Mouse (Mus musculus) CH12.LX (cell line): ENCODE results near the gene Trim62. TPM values are rescaled to one million over a fixed set of nuclear protein-coding genes. Genes with fewer than 3 reads are reported as not detected.

Experiments
- DNase-seq: peaks from one replicate; pipeline ENCODE4 v3.0.0-alpha.2; 2013; ENCODE audit errors: extremely low read depth
- H3K27ac ChIP-seq: 2 replicates; pipeline ENCODE4 v1.5.1; 2012; ENCODE audit warnings: low read depth, mild to moderate bottlenecking, control low read depth, moderate library complexity; ENCODE audit not compliant: insufficient read depth
- H3K27me3 ChIP-seq: replicated peaks from 2 replicates; pipeline ENCODE3; 2012; ENCODE audit warnings: inconsistent platforms
- H3K36me3 ChIP-seq, 2 experiments: replicated peaks in 1 of 2; 2 replicates each; pipeline versions ENCODE3 to v1.6.1; 2012; ENCODE audit warnings: inconsistent platforms in 1 of 2, low read length in 1 of 2, mild to moderate bottlenecking in 1 of 2, mixed read lengths in 1 of 2, moderate library complexity in 1 of 2; ENCODE audit not compliant: control insufficient read depth in 1 of 2, insufficient read depth in 1 of 2
- H3K4me1 ChIP-seq, 2 experiments: 2 replicates each; pipeline ENCODE4 v1.6.1; 2012; ENCODE audit warnings: inconsistent platforms in 1 of 2, moderate library complexity in 1 of 2; ENCODE audit not compliant: insufficient read depth in 2 of 2, control insufficient read depth in 1 of 2
- H3K4me2 ChIP-seq: 2 replicates; pipeline ENCODE4 v1.6.1; 2012; ENCODE audit warnings: low read depth, mild to moderate bottlenecking, control low read depth; ENCODE audit not compliant: poor library complexity, insufficient read depth, severe bottlenecking
- H3K4me3 ChIP-seq, 3 experiments: fragments of 150-350 bp in 1 of 3; sonication (generic) in 1 of 3; replicated peaks in 1 of 3; 2 replicates each; pipeline versions ENCODE3 to v1.5.1; 2011 to 2012; ENCODE audit warnings: low read depth in 2 of 3, low read length in 2 of 3, mild to moderate bottlenecking in 2 of 3, moderate library complexity in 2 of 3, control low read depth in 1 of 3, improper control_type of control experiment in 1 of 3, inconsistent platforms in 1 of 3, mixed read lengths in 1 of 3; ENCODE audit not compliant: poor library complexity in 1 of 3
- H3K79me2 ChIP-seq: replicated peaks from 2 replicates; pipeline ENCODE4 v1.6.1; 2012; ENCODE audit warnings: mild to moderate bottlenecking, moderate library complexity; ENCODE audit not compliant: control insufficient read depth, poor library complexity, insufficient read depth, severe bottlenecking; ENCODE audit errors: extremely low read depth
- H3K9ac ChIP-seq: 2 replicates; pipeline ENCODE4 v1.6.1; 2012; ENCODE audit warnings: low read depth, mild to moderate bottlenecking, control low read depth, moderate library complexity; ENCODE audit not compliant: insufficient read depth
- H3K9me3 ChIP-seq: replicated peaks from 2 replicates; pipeline ENCODE3; 2012; ENCODE audit warnings: low read length, inconsistent platforms, mixed read lengths
- CHD1 ChIP-seq: IDR thresholded peaks from 2 replicates; pipeline ENCODE4 v1.6.1; 2012; ENCODE audit warnings: low read depth, low read length, improper control_type of control experiment, inconsistent platforms
- CHD2 ChIP-seq: IDR thresholded peaks from 2 replicates; pipeline ENCODE4 v1.6.1; 2011; ENCODE audit warnings: low read length, improper control_type of control experiment
- ELF1 ChIP-seq: IDR thresholded peaks from 2 replicates; pipeline ENCODE4 v1.6.1; 2014; ENCODE audit warnings: low read depth, mild to moderate bottlenecking, inconsistent platforms, low read length, improper control_type of control experiment
- EP300 ChIP-seq: IDR thresholded peaks from 2 replicates; pipeline ENCODE4 v1.6.1; 2011; ENCODE audit warnings: low read length, improper control_type of control experiment
- ETS1 ChIP-seq: conservative IDR thresholded peaks from 2 replicates; pipeline ENCODE4 v1.6.1; 2012; ENCODE audit warnings: low read depth, mild to moderate bottlenecking, inconsistent platforms, low read length, improper control_type of control experiment, moderate library complexity
- IRF4 ChIP-seq: IDR thresholded peaks from 2 replicates; pipeline ENCODE4 v1.6.1; 2014; ENCODE audit warnings: low read depth, mild to moderate bottlenecking, inconsistent platforms, low read length, improper control_type of control experiment
- KAT2A ChIP-seq: IDR thresholded peaks from 2 replicates; pipeline ENCODE4 v1.6.1; 2012; ENCODE audit warnings: low read length, improper control_type of control experiment, inconsistent platforms; ENCODE audit not compliant: insufficient replicate concordance
- MAFK ChIP-seq: IDR thresholded peaks from 2 replicates; pipeline ENCODE4 v1.6.1; 2011; ENCODE audit warnings: low read length, improper control_type of control experiment; ENCODE audit not compliant: insufficient replicate concordance
- MAZ ChIP-seq: IDR thresholded peaks from 2 replicates; pipeline ENCODE4 v1.6.1; 2012; ENCODE audit warnings: low read depth, mild to moderate bottlenecking, inconsistent platforms, low read length, improper control_type of control experiment, moderate library complexity
- MYC ChIP-seq: IDR thresholded peaks from 2 replicates; pipeline ENCODE4 v1.6.1; 2011; ENCODE audit warnings: low read depth, mild to moderate bottlenecking, improper control_type of control experiment, low read length
- POLR2A ChIP-seq: IDR thresholded peaks from 2 replicates; pipeline ENCODE4 v1.6.1; 2011; ENCODE audit warnings: low read depth, mild to moderate bottlenecking, improper control_type of control experiment, low read length
- RAD21 ChIP-seq: IDR thresholded peaks from 2 replicates; pipeline ENCODE4 v1.6.1; 2011; ENCODE audit warnings: low read depth, mild to moderate bottlenecking, low read length, improper control_type of control experiment, moderate library complexity
- RCOR1 ChIP-seq: conservative IDR thresholded peaks from 2 replicates; pipeline ENCODE4 v1.6.1; 2012; ENCODE audit warnings: low read depth, mild to moderate bottlenecking, inconsistent platforms, low read length, improper control_type of control experiment
- SIN3A ChIP-seq: IDR thresholded peaks from 2 replicates; pipeline ENCODE4 v1.6.1; 2012; ENCODE audit warnings: low read length, improper control_type of control experiment, inconsistent platforms
- SMC3 ChIP-seq: IDR thresholded peaks from 2 replicates; pipeline ENCODE4 v1.6.1; 2011; ENCODE audit warnings: low read depth, low read length, improper control_type of control experiment
- UBTF ChIP-seq: IDR thresholded peaks from 2 replicates; pipeline ENCODE4 v1.6.1; 2012; ENCODE audit warnings: low read depth, mild to moderate bottlenecking, inconsistent platforms, low read length, improper control_type of control experiment, moderate library complexity
- USF1 ChIP-seq: IDR thresholded peaks from 2 replicates; pipeline ENCODE4 v1.6.1; 2014; ENCODE audit warnings: low read depth, mild to moderate bottlenecking, inconsistent platforms, low read length, improper control_type of control experiment
- ZKSCAN1 ChIP-seq: IDR thresholded peaks from 2 replicates; pipeline ENCODE4 v1.6.1; 2012; ENCODE audit warnings: low read depth, inconsistent platforms, low read length, improper control_type of control experiment, borderline replicate concordance
- ZMIZ1 ChIP-seq: IDR thresholded peaks from 2 replicates; pipeline ENCODE4 v1.6.1; 2012; ENCODE audit warnings: low read depth, mild to moderate bottlenecking, inconsistent platforms, low read length, improper control_type of control experiment
- ZNF384 ChIP-seq: IDR thresholded peaks from 2 replicates; pipeline ENCODE4 v1.6.1; 2012; ENCODE audit warnings: low read depth, low read length, improper control_type of control experiment, inconsistent platforms
- dilution Hi-C: fragments of 300-500 bp; cut with MboI; formaldehyde crosslinking; loops from 2 replicates; pipeline ENCODE4 v1.14.3; 2020; ENCODE audit warnings: low sequenced_read_pairs; ENCODE audit not compliant: extremely low pct_unique_long_range_greater_than_20kb, extremely low pct_ligation_motif_present
- in situ Hi-C: fragments of 300-500 bp; cut with MboI; formaldehyde crosslinking; loops from 3 replicates; pipeline ENCODE4 v1.14.3; 2019; ENCODE audit warnings: low sequenced_read_pairs, low pct_ligation_motif_present, low pct_unique_long_range_greater_than_20kb, mixed read lengths
- polyA plus RNA-seq: library from polyadenylated mRNA; unstranded; fragments of >175 nt; gene quantifications from 2 replicates; pipeline ENCODE4 v1.2.1, GENCODE M21; 2012; ENCODE audit warnings: low read depth; ENCODE audit not compliant: insufficient read length
- total RNA-seq, 2 experiments: library from RNA; depleted of rRNA; stranded (reverse); fragments of 300-350 nt in 1 of 2; fragments of >200 nt in 1 of 2; gene quantifications; 2 replicates each; pipeline ENCODE4 v1.2.3; 2012 to 2014

The Trim62 gene
- total and polyA plus RNA-seq, 3 experiments: 0.40 to 2.7 (median 0.98) TPM

- H3K4me2 ChIP-seq: no peak overlapping the region
- H3K36me3 ChIP-seq: peaks cover 0 to 8% of the 10 kb centered on the region in 2 experiments
- dilution Hi-C loops: no loop called here
- no peak for DNase-seq
- no peak overlapping the region for H3K9ac ChIP-seq
- no peak overlapping the region for H3K4me3 ChIP-seq
- H3K27ac ChIP-seq: no peak overlapping the region
- H3K9me3 ChIP-seq: peaks cover 3% of the 10 kb centered on the region
- no peak for TF ChIP-seq SIN3A
- TF ChIP-seq CHD1: no peak
- TF ChIP-seq RAD21: no peak
- no peak for TF ChIP-seq ZKSCAN1
- TF ChIP-seq MAFK: no peak
- TF ChIP-seq MYC: no peak
- no peaks in the 10 kb centered on the region for H3K79me2 ChIP-seq
- in situ Hi-C loops: no loop called here
- no peaks in the 10 kb centered on the region for H3K27me3 ChIP-seq
- H3K4me1 ChIP-seq: peaks cover 11 to 12% of the 10 kb centered on the region in 2 experiments
These were observed 4.3 kb downstream of the Trim62 start for GRCm38 (mm10) chr4:128887641-128888091.

DNA sequence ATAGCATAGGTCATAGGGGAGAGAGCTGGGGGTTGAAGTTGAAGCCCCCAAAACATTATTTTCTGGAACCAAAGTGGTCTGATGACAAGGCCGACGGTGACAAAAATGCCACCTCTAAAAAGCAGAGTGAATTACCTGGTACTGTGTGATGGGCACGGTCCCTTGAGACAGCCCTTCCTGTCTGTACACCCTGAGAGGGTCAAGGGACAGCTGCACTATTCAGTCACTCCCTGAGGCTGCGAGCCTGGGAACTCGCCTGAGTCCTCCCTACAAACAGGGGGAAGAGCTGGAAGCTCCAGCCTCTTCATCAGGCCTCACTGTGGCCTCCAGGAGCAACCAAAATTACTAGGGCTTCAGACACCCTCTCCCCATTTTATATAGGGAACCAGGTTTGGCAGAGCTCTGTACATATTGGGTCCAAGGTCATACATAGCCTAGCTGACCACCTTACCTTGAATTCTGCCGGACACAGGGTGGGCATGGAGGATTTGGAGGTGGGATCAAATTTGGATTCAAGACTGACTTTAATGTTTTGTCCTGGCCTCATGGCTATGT, 5.1 kb downstream of the Trim62 start:
- peaks cover 0 to 8% of the 10 kb centered on the region in 2 experiments for H3K36me3 ChIP-seq
- no peak overlapping the region for H3K27ac ChIP-seq
- no peak for TF ChIP-seq ELF1
- TF ChIP-seq IRF4: no peak
- TF ChIP-seq EP300: no peak
- no peak for TF ChIP-seq ETS1
- TF ChIP-seq RCOR1: no peak
- TF ChIP-seq CHD2: no peak
- no peak for TF ChIP-seq SIN3A
- no peak for TF ChIP-seq MAZ
- no peak for TF ChIP-seq KAT2A
- no peak for TF ChIP-seq MYC
- TF ChIP-seq SMC3: no peak
- TF ChIP-seq ZNF384: no peak
- no peak for TF ChIP-seq USF1
- no peak for TF ChIP-seq CHD1
- no peak for TF ChIP-seq UBTF
- TF ChIP-seq ZMIZ1: no peak
- TF ChIP-seq POLR2A: no peak
- no peak for DNase-seq
- H3K79me2 ChIP-seq: no peaks in the 10 kb centered on the region
- dilution Hi-C loops: no loop called here
- peaks cover 3% of the 10 kb centered on the region for H3K9me3 ChIP-seq
- in situ Hi-C loops: no loop called here
- no peak overlapping the region for H3K4me2 ChIP-seq
- no peak overlapping the region for H3K9ac ChIP-seq
- no peak overlapping the region for H3K4me3 ChIP-seq
- H3K27me3 ChIP-seq: no peaks in the 10 kb centered on the region
- H3K4me1 ChIP-seq: peaks cover 11 to 12% of the 10 kb centered on the region in 2 experiments
